Mouse (Mus musculus): ENCODE results near the gene Spint2.
A peak's percentile ranks its signal among the peaks of the same experiment; 100 is the strongest.
"Not testable (repeated sequence)": the region's sequence is repeated elsewhere in the genome, so short reads cannot be mapped to it uniquely, and the experiment has no call there.

Spint2 gene

DNA sequence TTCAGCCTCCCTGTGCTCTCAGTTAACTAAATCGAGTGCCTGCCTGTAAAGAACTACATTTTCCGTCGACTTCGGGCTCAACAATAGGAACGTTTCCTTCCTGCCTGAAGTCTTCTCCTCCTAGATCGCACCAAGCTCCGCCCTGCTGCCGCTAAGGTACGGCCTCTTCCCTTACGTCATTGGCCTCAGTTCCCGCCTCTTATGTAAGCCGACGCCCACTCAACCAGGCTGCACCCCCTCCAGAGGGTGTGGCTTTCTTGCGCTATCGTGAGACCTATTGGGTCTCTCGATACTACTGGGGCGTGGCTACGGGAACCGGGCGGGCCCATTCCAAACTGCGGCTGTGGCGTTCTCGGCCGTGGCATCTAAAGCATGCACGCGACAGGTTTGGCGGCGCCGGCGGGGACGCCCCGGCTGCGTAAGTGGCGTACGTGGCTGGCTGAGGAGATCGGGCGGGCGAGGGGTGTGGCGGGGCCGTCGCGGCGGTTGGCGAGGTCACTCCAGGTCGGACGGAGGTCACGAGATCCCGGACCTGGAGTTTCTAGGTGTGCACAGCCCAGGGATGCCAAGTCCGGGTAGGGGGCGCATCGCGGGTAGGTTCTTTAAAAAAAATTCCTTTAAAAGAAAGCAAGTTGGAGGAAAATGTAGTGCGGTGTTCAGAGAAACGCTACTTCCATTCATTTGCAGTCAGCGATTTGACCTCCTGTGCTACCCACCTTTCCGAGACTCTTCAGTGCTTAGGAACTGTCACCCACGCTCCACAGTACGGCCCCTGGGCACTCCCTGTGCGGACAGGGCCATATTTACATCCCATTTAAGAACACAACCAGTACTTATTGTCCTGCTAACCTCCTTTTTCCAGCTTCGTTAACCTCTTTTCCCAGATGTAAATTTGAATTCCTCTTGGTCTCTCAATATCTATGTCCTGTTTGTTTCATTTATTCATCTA is 43.4 kb downstream of the Spint2 start, which contains the start of gene Yif1b:
TSS of gene Yif1b (plus strand) at position 311 of the 949 bp plus-strand sequence.
- peak; percentile 99 for DNase-seq (ENCODE audit: low spot score)

DNA sequence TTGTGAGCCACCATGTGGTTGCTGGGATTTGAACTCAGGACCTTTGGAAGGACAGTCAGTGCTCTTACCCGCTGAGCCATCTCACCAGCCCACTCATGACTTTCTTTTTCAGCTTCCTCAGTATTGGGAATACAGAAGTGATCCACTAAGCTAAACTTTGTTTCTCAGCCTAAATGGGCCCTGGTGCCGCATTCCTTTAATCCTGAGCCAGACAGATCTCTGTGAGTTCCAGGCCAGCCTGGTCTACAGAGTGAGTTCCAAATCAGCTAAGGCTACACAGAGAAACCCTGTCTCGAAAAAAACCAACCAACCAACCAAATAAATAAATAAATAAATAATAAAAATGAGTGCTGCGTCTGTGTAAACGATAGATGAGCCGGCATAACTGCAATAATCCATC is 44.1 kb downstream of the Spint2 start:
- not testable (repeated sequence) for DNase-seq (ENCODE audit: low spot score)

DNA sequence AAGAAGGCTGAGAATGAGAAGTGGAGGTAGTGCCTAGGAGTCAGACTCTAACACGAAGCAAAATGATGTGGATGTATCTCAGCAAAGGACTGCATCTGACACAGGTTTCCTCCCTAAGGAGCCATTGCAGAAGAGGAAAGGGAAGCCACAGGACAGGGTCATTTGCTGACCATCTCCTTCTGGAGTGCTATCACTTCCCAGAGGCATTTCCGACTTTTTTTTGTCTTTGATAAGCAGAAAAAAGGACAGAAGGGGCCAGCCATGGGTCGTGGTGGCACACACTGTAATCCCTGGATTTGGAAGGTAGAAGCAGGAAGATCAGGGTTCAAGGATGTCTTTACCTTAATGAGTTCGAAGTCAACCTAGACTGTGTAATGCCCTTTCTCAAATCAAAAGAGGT is 45.1 kb downstream of the Spint2 start:
- no peak for DNase-seq (ENCODE audit: low spot score)

DNA sequence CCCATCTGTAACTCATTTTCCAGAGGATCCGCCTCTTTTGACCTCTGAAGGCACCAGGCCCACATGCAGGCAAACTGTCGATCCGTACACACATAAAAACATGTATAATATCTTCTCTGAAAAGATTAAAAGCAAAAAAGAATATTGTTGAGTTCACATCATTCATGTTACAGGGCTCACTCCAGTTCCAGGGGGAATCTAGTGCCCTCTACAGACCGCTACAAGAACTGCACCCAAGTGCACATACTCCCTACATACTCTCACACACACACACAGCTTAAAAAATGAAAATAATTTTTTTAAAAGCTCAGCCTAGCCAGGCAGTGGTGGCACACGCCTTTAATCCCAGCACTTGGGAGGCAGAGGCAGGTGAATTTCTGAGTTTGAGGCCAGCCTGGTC is 47.1 kb downstream of the Spint2 start:
- no peak for DNase-seq (ENCODE audit: low spot score)

DNA sequence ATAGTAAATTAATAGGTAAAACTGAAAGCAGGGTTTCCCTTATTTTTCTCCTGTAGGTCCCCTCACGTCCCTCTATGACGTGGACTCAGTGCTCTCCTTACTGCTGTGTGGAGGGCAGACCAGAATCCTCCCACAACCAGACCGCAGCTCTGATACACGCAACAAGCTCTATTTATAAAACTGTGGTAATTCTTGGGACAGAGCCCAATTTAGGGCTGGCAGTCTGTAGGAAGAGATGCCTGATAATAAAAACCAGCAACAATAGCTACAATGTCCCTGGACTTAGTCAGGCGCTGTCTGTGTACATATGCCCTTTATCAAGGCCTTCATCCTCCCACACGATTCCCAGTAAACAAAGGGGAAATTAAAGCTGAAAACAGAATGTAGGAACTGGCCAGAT is 48.0 kb downstream of the Spint2 start:
- no peak for DNase-seq (ENCODE audit: low spot score)

DNA sequence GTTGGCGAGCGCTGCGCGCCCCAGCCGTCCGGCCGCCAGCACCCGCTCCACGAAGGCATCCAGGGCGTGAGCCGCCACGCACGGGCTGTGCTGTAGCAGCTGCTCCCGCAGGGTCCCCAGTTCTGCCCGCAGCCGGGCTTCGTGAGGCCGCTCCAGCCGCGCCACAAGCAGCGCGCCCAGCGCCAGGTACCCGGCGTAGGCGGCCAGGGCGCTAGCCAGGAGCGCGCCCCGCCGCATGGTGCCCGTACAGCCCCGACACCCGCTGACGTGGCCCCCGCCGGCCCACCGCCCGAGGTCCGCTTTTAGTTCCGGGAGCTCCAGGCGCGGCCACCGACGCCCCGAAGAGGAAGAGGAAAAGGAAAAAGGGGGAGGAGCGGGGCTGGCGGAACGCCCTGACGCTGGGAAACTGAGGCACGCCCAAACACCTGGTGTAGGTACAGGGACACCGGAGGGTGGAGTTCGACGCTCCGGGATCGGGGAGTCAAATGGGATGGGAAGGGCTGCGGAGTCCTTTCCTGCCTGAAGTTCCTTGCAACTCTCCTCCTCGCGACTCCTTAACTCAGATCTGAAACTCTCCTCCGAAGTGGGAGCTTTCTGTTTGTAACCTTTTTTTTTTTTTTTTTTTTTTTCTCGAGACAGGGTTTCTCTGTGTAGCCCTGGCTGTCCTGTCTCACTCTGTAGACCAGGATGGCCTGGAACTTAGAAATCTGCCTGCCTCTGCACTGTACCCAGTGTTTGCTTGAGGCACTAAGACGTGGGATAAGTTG is 49.3 kb downstream of the Spint2 start, which contains the start of gene Kcnk6:
TSS of gene Kcnk6 (minus strand) at position 269 of the 767 bp plus-strand sequence.
- no peak for DNase-seq (ENCODE audit: low spot score)

DNA sequence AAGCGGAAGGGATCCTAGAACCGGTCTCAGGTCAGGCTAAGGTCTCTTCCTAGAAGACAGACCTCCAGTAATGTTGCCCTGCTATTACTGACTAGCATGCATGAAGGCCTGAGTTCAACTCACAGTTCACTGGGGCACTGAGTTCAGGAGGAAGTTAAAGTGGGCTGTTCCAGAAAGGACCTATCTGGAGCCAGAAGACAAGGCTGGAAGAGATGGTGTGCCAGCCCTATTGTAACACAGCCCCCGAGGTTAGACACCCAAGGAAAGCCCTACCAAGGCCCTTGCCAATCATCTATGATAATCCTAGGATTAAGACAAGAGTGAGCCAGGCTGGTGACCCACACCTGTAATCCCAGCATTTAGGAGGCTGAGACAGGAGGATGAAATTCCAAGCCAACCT is 50.2 kb downstream of the Spint2 start:
- DNase-seq (ENCODE audit: low spot score), result no peak

DNA sequence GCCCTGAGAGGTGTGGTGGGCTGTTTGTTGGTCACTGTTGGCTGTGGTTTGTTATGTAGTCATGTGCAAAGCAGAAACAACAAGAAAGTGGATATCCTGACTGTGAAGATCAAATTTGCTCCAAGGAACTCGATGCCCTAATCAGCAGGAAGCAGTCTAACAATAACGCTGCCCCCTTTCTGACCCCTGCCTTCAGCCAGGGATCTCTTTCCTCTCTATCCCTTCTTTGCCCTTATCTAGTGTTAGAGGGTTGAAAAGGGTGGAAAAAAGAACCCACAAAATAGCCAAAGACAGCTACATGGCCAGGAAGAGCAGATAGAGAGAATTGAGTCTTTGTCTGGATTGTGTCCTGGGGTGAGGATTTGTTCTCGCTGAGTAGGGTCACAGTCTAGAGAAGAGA is 51.2 kb downstream of the Spint2 start:
- no peak for DNase-seq (ENCODE audit: low spot score)

DNA sequence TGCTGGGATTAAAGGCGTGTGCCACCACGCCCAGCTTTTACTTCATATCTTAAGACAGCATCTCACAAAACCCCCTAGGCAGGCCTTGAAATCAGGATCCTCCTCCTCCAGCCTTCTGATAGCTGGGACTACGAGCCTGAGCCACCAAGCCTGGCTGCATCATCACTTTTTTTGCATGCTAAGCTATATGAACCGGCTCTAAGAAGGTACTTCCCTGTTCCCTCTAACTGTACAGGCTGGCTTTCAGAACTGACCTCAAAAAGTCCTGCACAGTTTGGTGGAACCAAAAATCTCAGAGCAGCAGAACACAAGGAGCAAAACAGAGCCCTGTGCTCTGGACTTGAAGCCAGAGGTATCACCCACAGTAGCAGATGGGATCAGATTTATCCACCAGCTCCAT is 53.5 kb downstream of the Spint2 start:
- DNase-seq (ENCODE audit: low spot score), result no peak

DNA sequence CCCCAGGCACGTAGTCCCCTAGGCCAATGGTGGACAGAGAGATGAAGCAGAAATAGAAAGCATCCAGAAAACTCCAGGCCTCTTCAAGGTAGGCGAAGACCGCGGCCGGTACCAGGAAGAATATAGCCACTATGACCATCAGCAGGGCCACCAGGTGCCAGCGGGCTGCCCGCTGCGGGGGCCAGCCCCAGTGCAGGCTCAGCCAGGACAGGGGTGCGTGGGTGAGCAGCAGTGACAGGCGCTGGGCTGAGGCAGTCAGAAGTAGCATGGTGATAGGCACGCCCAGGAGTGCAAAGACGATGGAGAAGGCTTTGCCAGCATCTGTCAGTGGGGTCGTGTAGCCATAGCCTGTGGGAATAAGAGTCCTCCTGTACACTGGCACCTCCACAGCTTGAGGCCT is 56.2 kb downstream of the Spint2 start:
- no peak for DNase-seq (ENCODE audit: low spot score)

DNA sequence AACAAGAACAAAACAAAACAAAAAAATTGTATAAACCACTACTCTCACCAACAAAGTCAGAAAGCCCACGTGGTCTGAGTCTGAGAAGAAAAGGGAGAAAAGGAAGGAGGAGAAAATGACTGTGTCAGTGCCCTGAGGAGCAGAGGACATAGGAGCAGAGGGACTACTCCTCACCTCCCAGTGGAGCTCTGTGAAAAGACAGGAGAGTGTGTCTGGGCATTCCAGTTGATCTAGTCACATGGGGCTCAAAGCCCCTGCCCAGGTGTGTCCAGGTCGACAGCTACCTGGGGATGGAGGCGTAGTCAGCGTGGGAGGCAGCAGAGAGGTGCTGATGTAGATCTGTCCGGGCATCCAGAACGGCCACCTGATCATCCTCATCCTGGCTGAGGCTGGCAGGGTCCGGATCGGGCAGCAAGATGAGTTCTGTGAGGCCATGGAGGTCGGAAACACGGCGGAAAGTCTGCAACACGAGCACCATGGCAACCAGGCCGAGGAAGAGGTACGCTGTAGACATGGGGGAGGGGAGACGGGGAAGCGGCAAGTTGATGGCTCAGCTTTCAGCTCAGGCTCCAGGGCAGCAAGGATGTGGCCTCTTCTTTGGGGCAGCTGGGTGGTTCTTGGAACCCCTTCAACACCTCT is 56.8 kb downstream of the Spint2 start:
- no peak for DNase-seq (ENCODE audit: low spot score)

DNA sequence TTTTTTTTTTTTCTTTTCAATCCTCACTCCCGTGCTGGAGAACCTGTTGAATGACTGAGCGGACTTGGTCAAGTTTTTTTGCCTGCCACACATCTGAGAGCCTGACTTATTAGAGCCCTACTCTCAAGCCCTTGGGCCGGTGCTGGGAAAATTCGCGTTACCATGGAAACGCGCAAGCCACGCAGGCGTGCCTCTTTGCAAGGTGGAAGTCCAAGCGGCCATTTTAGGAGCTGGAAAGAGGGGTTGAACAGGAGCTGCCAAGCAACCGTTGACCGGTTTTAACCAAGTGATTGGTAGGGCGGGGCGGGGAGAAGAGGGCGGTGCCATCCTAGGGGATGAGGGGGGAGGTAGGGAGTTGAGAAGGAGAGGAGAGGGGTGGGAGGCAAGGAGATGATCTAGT is 66.9 kb downstream of the Spint2 start:
- DNase-seq (ENCODE audit: low spot score), result no peak

DNA sequence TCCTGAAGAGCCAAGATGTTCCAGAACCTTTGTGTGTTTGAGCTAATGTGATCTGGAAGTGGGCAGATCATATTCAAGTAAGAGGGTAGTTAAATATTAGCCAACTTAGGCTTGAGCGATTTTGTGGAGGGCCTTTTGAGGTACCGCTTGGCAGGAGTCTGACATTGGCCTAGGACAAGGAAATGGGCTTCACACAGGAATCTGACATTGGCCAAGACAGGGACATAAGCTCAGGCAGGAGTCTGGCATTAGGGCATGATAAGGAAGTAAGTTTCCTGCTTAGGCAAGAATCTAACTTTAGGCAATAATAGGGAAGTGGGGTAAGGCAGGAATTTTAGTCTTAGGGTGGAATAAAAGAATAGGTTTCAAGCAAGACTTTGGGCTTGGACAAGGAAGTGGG is 67.5 kb downstream of the Spint2 start:
- DNase-seq (ENCODE audit: low spot score), result no peak

DNA sequence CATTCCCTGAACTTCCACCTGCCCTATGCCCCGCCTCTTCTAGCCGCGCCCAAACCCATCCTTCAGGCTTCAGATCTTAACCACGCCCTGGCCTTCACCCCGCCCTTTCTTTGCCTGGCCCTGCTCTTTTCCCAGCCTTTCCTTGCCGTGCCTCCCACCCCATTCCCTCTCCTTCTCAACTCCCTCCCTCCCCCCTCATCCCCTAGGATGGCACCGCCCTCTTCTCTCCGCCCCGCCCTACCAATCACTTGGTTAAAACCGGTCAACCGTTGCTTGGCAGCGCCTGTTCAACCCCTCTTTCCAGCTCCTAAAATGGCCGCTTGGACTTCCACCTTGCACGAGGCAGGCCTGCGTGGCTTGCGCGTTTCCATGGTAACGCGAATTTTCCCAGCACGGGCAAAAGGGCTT is 68.0 kb downstream of the Spint2 start, which contains the start of gene Catsperg1:
TSS of gene Catsperg1 (minus strand) at position 361 of the 408 bp plus-strand sequence.
- DNase-seq (ENCODE audit: low spot score), result no peak

DNA sequence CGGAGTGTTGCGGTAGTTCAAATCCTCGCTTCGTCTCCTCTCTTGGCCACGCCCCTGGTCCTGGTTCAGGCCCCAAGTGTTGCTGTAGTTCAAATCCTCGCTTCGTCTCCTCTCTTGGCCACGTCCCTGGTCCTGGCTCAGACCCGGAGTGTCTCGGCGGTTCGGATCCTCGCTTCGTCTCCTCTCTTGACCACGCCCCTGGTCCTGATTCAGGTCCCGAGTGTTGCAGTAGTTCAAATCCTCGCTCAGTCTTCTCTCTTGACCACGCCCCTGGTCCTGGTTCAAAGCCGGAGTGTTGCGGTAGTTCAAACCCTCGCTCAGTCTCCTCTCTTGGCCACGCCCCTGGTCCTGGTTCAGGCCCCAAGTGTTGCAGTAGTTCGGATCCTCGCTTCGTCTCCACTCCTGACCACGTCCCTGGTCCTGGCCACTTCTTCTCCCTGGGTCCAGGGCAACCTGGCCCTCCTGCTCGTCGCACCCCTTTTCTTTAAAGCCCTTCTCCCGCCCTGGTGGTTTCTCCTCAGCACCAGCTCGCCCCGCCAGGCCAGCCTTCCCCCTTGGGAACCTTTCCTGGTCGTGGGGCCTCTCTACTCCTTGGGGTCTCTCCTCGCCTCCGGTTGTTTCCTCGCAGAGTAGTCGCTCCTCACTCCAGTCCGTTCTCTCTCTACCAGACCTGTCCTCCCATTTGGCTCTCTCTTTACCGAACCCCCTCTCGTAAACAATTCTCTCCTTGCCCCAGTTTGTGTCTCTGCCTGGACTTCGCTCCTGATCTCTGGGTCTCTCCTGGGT is 68.7 kb downstream of the Spint2 start:
- not testable (repeated sequence) for DNase-seq (ENCODE audit: low spot score)

DNA sequence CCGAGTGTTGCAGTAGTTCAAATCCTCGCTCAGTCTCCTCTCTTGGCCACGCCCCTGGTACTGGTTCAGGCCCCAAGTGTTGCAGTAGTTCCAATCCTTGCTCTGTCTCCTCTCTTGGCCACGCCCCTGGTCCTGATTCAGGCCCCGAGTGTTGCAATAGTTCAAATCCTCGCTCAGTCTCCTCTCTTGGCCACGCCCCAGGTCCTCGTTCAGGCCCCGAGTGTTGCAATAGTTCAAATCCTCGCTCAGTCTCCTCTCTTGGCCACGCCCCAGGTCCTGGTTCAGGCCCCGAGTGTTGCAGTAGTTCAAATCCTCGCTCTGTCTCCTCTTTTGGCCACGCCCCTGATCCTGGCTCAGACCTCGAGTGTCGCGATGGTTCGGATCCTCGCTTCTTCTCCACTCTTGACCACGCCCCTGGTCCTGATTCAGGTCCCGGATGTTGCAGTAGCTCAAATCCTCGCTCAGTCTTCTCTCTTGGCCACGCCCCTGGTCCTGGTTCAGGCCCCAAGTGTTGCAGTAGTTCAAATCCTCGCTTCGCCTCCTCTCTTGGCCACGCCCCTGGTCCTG is 69.4 kb downstream of the Spint2 start:
- peak; percentile 27 for DNase-seq (ENCODE audit: low spot score)

DNA sequence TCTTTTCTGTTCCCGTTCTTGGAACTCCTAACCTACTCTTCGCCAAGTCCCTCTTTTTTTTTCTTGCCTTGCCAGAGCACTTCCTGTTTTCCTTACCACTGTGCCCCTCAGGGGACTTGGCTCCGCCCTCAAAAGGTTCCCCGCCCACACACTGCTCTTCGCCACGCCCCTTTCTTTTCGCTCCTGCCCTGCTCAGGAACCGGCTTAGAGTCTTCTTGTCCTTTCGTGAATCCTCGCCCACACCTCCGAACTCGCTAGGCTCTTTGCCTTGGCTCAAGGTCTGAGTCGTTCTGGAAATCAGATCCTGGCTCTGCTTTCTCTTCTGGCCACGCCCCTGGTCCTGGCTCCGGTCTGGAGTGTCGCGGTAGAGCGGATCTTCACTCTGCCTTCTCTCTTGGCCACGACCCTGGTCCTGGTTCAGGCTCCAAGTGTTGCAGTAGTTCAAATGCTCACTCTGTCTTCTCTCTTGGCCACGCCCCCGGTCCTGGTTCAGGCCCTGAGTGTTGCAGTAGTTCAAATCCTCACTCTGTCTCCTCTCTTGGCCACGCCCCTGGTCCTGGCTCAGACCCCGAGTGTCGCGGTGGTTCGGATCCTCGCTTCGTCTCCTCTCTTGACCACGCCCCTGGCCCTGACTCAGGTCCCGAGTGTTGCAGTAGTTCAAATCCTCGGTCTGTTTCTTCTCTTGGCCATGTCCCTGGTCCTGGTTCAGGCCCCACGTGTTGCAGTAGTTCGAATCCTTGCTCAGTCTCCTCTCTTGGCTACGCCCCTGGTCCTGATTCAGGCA is 70.1 kb downstream of the Spint2 start:
- peak; percentile 81 for DNase-seq (ENCODE audit: low spot score)

DNA sequence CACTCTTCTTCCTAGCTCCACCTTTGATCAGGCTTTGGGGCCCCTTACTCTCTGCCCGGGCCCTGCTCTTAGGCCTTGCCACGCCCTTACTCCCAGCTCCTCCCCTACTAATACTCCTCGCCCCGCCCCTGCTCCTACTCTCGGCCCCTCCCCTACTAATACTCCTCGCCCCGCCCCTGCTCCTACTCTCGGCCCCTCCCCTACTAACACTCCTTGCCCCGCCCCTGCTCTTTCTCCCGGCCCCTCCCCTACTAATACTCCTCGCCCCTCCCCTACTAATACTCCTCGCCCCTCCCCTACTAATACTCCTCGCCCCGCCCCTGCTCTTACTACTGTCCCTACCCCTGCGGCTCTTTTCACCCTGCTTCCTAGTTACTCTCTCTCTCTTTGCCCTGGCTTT is 70.7 kb downstream of the Spint2 start:
- DNase-seq (ENCODE audit: low spot score), result peak; percentile 40
